Mouse (Mus musculus) heart, postnatal 0 days (tissue): ENCODE data around the gene Ccdc180. TPM values are rescaled to one million over a fixed set of nuclear protein-coding genes. Genes with fewer than 3 reads are reported as not detected.

Source experiments
- ATAC-seq: fragments of 200-750 bp; cut with Nextera tagmentation; 2 replicates; pipeline ENCODE4 v1.8.0; 2017; ENCODE audit warnings: low read depth, moderate number of reproducible peaks, moderate library complexity; ENCODE audit not compliant: insufficient read depth
- DNase-seq: peaks from one replicate; pipeline ENCODE4 v3.0.0-alpha.2; 2016; ENCODE audit warnings: low spot score
- H3K27ac ChIP-seq: fragments of 300-500 bp; sonication (generic); 2 replicates; pipeline ENCODE4 v1.5.1; 2014; ENCODE audit warnings: low read depth, mild to moderate bottlenecking
- H3K27me3 ChIP-seq: fragments of 300-500 bp; sonication (generic); 2 replicates; pipeline ENCODE4 v1.6.1; 2014; ENCODE audit warnings: low read length, mixed read lengths; ENCODE audit not compliant: control insufficient read depth, insufficient read depth
- H3K36me3 ChIP-seq: fragments of 300-500 bp; sonication (generic); replicated peaks from 2 replicates; pipeline ENCODE4 v1.6.1; 2014; ENCODE audit warnings: low read length, mixed read lengths; ENCODE audit not compliant: control insufficient read depth, insufficient read depth
- H3K4me1 ChIP-seq: fragments of 300-500 bp; sonication (generic); 2 replicates; pipeline ENCODE4 v1.6.1; 2014; ENCODE audit warnings: antibody characterized with exemption; ENCODE audit not compliant: control insufficient read depth, insufficient read depth
- H3K4me2 ChIP-seq: fragments of 300-500 bp; sonication (generic); 2 replicates; pipeline ENCODE4 v1.6.1; 2014; ENCODE audit warnings: low read depth, mild to moderate bottlenecking, low read length, moderate library complexity
- H3K4me3 ChIP-seq: fragments of 300-500 bp; sonication (generic); 2 replicates; pipeline ENCODE4 v1.5.1; 2014; ENCODE audit warnings: low read depth, low read length
- H3K9ac ChIP-seq: fragments of 300-500 bp; sonication (generic); replicated peaks from 2 replicates; pipeline ENCODE4 v1.6.1; 2014; ENCODE audit warnings: low read depth, low read length, mixed read lengths
- H3K9me3 ChIP-seq: fragments of 300-500 bp; sonication (generic); replicated peaks from 2 replicates; pipeline ENCODE4 v1.6.1; 2016; ENCODE audit warnings: low read length; ENCODE audit not compliant: control insufficient read depth
- CTCF ChIP-seq: IDR thresholded peaks from 2 replicates; pipeline ENCODE4 v1.5.1; 2016; ENCODE audit warnings: antibody characterized with exemption, control low read depth, low read depth
- EP300 ChIP-seq: IDR thresholded peaks from 2 replicates; pipeline ENCODE4 v1.6.1; 2016; ENCODE audit warnings: antibody characterized with exemption, low read depth
- WGBS: fragments of 180-500 bp; shearing (Covaris S2); extraction: QIAGEN DNeasy Blood & Tissue Kit; methylation state at CpG from one replicate; pipeline ENCODE4 v1.1.7; 2014; 5-methylcytosine and 5-hydroxymethylcytosine counted together
- polyA plus RNA-seq: library from polyadenylated mRNA; unstranded; fragments of >200 nt; fragmentation: Nextera tagmentation; extraction: Ambion mirVana; gene quantifications from 2 replicates; pipeline ENCODE4 v1.2.1, GENCODE M21; 2015
- total RNA-seq: library from RNA; depleted of rRNA; stranded (reverse); fragments of >200 nt; gene quantifications from 2 replicates; pipeline ENCODE4 v1.2.3, GENCODE M21; 2014; ENCODE audit warnings: low replicate concordance

Ccdc180 gene
- total and polyA plus RNA-seq, 2 experiments from 2014 or later = 0.12 TPM; not detected in 1

DNA sequence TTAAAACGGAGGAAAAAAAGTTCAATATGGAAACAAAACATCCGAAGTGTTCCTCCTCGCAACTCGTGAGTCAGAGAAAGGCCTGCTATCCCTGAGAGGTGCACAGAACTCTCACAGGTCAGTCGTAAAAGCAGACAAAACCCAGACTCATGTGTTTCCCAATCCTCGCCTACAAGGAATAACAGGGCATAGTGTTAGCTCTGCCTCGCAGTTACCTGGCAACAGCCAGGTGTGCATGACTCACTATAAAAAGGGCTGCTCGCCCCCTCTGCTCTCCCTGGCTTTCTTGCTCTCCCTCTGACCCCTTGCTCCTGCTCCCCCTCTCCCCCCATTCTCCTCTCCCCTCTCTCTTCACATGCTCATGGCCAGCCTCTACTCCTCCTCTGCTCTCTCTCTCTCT, 57.6 kb downstream of the Ccdc180 start:
- Histone ChIP-seq H3K9me3 (no peaks in the 10 kb centered on the region), H3K4me2 (no peak overlapping the region), H3K27ac (no peak overlapping the region), H3K36me3 (no peaks in the 10 kb centered on the region), H3K27me3 (no peaks in the 10 kb centered on the region), H3K4me3 (no peak overlapping the region), H3K4me1 (peaks cover 16% of the 10 kb centered on the region; the same call in 1 of the 2 replicates), H3K9ac (no peak overlapping the region)
- ATAC-seq (no peak), DNase-seq (no peak)
- TF ChIP-seq EP300 (no peak), CTCF (no peak)
- 87% methylated on average over 8 of the region's 8 CpGs for WGBS

DNA sequence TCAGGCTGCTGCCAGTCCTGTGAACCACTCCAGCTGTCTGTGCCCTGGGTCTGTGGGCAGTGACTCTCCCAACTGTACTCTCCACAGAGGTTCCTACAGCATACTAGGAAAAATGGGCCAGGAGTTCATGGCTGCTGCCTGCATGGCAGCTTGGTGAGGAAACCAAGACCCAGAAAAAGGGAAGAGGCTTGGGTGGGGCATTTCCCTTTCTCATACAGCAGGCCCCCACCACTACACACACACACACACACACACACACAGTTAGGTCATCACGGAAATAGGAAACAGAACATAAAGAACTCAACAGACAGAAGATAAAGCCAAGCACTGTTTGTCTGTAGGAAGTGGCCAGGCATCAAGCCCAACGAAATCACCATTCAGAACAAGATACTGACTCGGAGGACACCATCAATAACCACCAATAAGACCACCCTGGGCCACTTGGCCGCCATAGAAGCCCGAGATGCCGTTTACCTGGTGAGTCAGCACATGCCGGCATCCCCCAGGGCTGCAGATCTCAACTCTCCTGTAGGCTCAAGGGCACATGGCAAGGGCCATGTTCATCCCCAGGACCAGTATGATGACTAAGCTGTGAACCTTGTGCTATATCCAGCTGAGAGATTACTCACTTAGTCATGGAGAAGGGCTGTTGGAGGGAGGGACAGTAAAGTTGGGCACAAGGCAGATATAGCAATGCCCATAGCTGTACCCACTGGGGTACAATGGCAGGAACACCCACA, 59.2 kb downstream of the Ccdc180 start:
- no peak overlapping the region for H3K9ac ChIP-seq
- peaks cover 16% of the 10 kb centered on the region; the same call in 1 of the 2 replicates for H3K4me1 ChIP-seq
- no peak overlapping the region for H3K4me2 ChIP-seq
- DNase-seq (peak; percentile 16), ATAC-seq (peak; percentile 61)
- no peak overlapping the region for H3K4me3 ChIP-seq
- no peaks in the 10 kb centered on the region for H3K27me3 ChIP-seq
- TF ChIP-seq EP300 (0 out of 2 replicates have a peak, but pooled peaks have one; percentile 53), CTCF (no peak)
- H3K36me3 ChIP-seq = no peaks in the 10 kb centered on the region
- WGBS = 62% methylated on average over 7 of the region's 7 CpGs
- peak overlapping the region; percentile 52 for H3K27ac ChIP-seq
- H3K9me3 ChIP-seq = no peaks in the 10 kb centered on the region

DNA sequence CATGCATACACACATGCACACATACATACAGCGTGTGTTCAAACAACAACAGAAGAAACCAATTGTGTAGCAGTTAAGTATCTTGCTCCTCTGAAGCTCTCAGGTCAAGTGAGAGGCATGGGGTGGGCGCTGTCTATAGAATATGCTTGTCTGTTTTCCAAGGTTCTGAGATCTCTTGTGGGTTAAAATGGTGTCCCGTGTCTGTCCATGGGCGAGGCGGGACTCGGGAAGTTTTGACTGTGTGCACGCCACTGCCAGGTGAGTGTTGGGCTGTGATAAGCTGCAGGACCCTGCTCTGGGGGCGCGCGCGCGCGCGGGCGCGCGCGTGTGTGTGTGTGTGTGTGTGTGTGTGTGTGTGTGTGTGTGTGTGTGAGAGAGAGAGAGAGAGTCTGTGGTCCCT, 61.7 kb downstream of the Ccdc180 start:
- Histone ChIP-seq H3K9ac (no peak overlapping the region), H3K27ac (no peak overlapping the region), H3K4me2 (no peak overlapping the region), H3K36me3 (no peaks in the 10 kb centered on the region), H3K4me1 (peaks cover 16% of the 10 kb centered on the region; the same call in 1 of the 2 replicates), H3K9me3 (no peaks in the 10 kb centered on the region), H3K27me3 (no peaks in the 10 kb centered on the region), H3K4me3 (no peak overlapping the region)
- 95% methylated on average over 18 of the region's 18 CpGs for WGBS
- no peak for ATAC-seq
- DNase-seq = no peak
- TF ChIP-seq EP300 (no peak), CTCF (no peak)

DNA sequence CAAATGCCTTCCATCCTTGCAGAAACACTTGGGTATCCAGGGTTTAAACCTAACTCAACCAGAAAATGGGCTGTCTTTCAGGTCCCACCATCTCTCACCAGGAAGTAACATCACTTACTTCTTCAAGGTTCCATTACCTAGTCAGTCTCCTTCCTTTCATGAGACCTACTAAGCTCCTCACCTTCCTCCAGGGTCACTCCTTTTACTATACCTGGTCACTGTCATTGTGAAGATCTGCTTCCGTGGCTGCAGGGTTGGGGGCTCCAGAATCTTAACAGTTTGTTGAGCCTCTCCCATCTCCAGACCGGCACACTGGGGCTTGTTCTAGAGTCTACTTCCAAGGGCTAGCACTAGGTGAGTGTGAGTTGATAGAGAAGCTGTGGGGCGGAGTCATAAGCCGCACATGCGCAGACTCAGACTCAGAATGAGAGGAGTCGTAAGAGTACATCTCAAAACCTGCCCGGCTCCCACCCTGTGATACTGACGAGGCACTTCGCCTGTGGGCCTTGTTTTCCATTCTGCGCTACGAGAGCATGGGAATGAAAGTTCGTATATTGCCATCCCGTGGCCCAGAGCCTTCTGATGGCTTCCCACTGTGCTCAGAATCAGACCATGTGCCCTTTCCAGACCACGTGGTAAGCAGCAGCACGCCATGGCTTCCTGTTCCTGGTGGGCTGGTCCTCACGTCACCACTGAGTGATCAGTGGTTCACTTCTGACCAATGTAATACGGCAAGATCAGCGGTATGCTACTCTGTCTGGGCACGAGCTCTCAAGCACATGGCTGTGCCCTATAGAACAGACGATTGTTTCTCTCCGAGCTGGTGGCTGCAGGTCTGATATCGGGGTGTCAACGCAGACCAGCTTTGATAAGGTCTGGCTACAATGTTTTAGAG, 63.2 kb downstream of the Ccdc180 start:
- 84% methylated on average over 23 of the region's 23 CpGs for WGBS

DNA sequence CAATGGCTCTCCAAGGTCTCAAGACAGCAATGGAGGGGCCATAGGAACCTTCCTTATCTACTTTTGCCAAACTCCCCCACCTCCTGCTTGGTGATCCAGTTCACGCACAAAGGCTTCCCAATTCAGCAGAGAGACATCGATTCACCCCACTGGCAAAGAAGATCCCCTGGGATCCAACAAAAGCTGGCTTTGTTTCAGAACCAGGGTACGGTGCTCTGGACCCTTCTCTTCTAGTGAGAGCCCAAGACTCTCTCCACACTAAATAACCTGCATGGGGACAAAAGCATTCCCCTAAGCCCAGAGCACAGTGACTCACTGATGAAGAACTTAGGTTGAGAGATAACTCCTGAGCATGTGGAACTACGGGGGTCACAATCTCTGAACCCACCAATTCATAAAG, 65.1 kb downstream of the Ccdc180 start:
- Histone ChIP-seq H3K9ac (no peak overlapping the region), H3K9me3 (no peaks in the 10 kb centered on the region), H3K4me3 (no peak overlapping the region), H3K4me2 (no peak overlapping the region), H3K4me1 (0 out of 2 replicates have a peak, but pooled peaks cover 7% of the 10 kb centered on the region), H3K27me3 (no peaks in the 10 kb centered on the region), H3K36me3 (no peaks in the 10 kb centered on the region), H3K27ac (no peak overlapping the region)
- TF ChIP-seq CTCF (no peak), EP300 (no peak)
- no peak for ATAC-seq
- no peak for DNase-seq
- 78% methylated on average over 4 of the region's 4 CpGs for WGBS

More for the DNA sequence above, 63.2 kb downstream of the Ccdc180 start:
- Histone ChIP-seq H3K36me3 (no peaks in the 10 kb centered on the region), H3K4me2 (no peak overlapping the region), H3K9me3 (no peaks in the 10 kb centered on the region), H3K27ac (no peak overlapping the region), H3K27me3 (no peaks in the 10 kb centered on the region), H3K4me3 (no peak overlapping the region), H3K4me1 (peaks cover 16% of the 10 kb centered on the region; the same call in 1 of the 2 replicates), H3K9ac (no peak overlapping the region)
- ATAC-seq (no peak), DNase-seq (no peak)
- TF ChIP-seq EP300 (no peak), CTCF (no peak)
